Mouse (Mus musculus) layer of hippocampus, adult 18-20 months (tissue): ENCODE results near the gene Col1a1. TPM values are rescaled to one million over a fixed set of nuclear protein-coding genes. Genes with fewer than 3 reads are reported as not detected.

ENCODE experiments used
- DNase-seq, 2 experiments: peaks; one replicate each; pipeline ENCODE4 v3.0.0; 2022; ENCODE audit warnings: low spot score in 2 of 2
- total RNA-seq, 2 experiments: library from RNA; stranded (reverse); gene quantifications; 2 replicates each; pipeline ENCODE4 v1.2.3; 2021

Col1a1 gene
- total RNA-seq, 2 experiments from 2014 or later, result 4.3 to 5.2 TPM

GRCm38 (mm10) chr11:94974951-94975350 lies 38.9 kb downstream of the Col1a1 start:
- no peak for DNase-seq

- no peak for DNase-seq
Observed at GRCm38 (mm10) chr11:94976199-94976598, 40.2 kb downstream of the Col1a1 start, which contains the start of gene Sgca. Gene Sgca, minus strand, starts transcription at chr11:94976327.

GRCm38 (mm10) chr11:94978178-94978915 lies 42.3 kb downstream of the Col1a1 start:
- no peak for DNase-seq

GRCm38 (mm10) chr11:94978947-94979346 lies 42.9 kb downstream of the Col1a1 start:
- peak; percentile 98 for DNase-seq

- no peak for DNase-seq
Observed at GRCm38 (mm10) chr11:94979462-94980179, 43.6 kb downstream of the Col1a1 start.

- DNase-seq, result no peak
Observed at GRCm38 (mm10) chr11:94985140-94985539, 49.1 kb downstream of the Col1a1 start.

- DNase-seq, result no peak
Observed at GRCm38 (mm10) chr11:94985822-94986221, 49.8 kb downstream of the Col1a1 start.

GRCm38 (mm10) chr11:94986435-94986834 lies 50.4 kb downstream of the Col1a1 start:
- DNase-seq, result no peak

GRCm38 (mm10) chr11:94987341-94987740 lies 51.3 kb downstream of the Col1a1 start:
- DNase-seq, result no peak

- no peak for DNase-seq
Observed at GRCm38 (mm10) chr11:94987851-94988250, 51.8 kb downstream of the Col1a1 start.

- DNase-seq, result no peak
Observed at GRCm38 (mm10) chr11:94988780-94989561, 52.9 kb downstream of the Col1a1 start.

- peak; percentile 77 to 94 for DNase-seq
Observed at GRCm38 (mm10) chr11:94989562-94990017, 53.6 kb downstream of the Col1a1 start.

GRCm38 (mm10) chr11:94990102-94990748 lies 54.2 kb downstream of the Col1a1 start:
- DNase-seq, result no peak

GRCm38 (mm10) chr11:94990749-94991577 lies 54.9 kb downstream of the Col1a1 start, which contains the start of gene Ppp1r9b:
Gene Ppp1r9b, plus strand, starts transcription at chr11:94991035.
- DNase-seq, result peak; percentile 89 to 95

- DNase-seq, result no peak
Observed at GRCm38 (mm10) chr11:94991641-94992479, 55.8 kb downstream of the Col1a1 start.

- DNase-seq, result no peak
Observed at GRCm38 (mm10) chr11:94992480-94992753, 56.4 kb downstream of the Col1a1 start.

GRCm38 (mm10) chr11:94992754-94993606 lies 57.0 kb downstream of the Col1a1 start:
- no peak for DNase-seq

- no peak for DNase-seq
Observed at GRCm38 (mm10) chr11:94994208-94994814, 58.3 kb downstream of the Col1a1 start.
